Mouse (Mus musculus): ENCODE measurements around the gene BC003965. TPM values are rescaled to one million over a fixed set of nuclear protein-coding genes. Genes with fewer than 3 reads are reported as not detected.
A peak's percentile ranks its signal among the peaks of the same experiment; 100 is the strongest.

Gene BC003965
- 13.6 and 14.9 TPM in 2 replicates for polyA plus RNA-seq (2011; ENCODE audit: insufficient read depth, insufficient read length, low read depth, missing spikeins)

GRCm38 (mm10) chr17:25184129-25184691 is at the start of gene BC003965:
TSS of gene BC003965 (plus strand) at chr17:25184554.
- H3K27ac ChIP-seq (ENCODE audit: insufficient read depth, low read length) = peak within 1 kb of the TSS; percentile 35
- H3K4me1 ChIP-seq (ENCODE audit: control insufficient read depth, insufficient read depth, low read length) = no peaks in the 10 kb centered on the region
- TF ChIP-seq POLR2A (IDR thresholded peaks at IDR 0.05; ENCODE audit: insufficient read depth, low read length) (peak; percentile 82), EP300 (IDR thresholded peaks at IDR 0.05; ENCODE audit: insufficient read depth, low read depth, low read length) (peak; percentile 79; the same call in 1 of the 2 replicates), CTCF (IDR thresholded peaks at IDR 0.05; ENCODE audit: low read depth, low read length) (no peak)
- H3K9me3 ChIP-seq (replicated peaks; ENCODE audit: control insufficient read depth, insufficient read depth, low read length, poor library complexity, severe bottlenecking) = no peaks in the 10 kb centered on the region
- H3K9ac ChIP-seq (ENCODE audit: low read depth, poor library complexity, severe bottlenecking) = peak within 1 kb of the TSS; percentile 78
- no peaks in the 10 kb centered on the region for H3K27me3 ChIP-seq (ENCODE audit: control insufficient read depth, insufficient read depth, low read length, poor library complexity, severe bottlenecking)
- H3K4me3 ChIP-seq (ENCODE audit: low read depth, low read length) = peak within 1 kb of the TSS; percentile 87
- 0 out of 2 replicates have a peak, but pooled peaks cover 3% of the 10 kb centered on the region for H3K36me3 ChIP-seq (ENCODE audit: control insufficient read depth, insufficient read depth, low read length, poor library complexity, severe bottlenecking)

DNA sequence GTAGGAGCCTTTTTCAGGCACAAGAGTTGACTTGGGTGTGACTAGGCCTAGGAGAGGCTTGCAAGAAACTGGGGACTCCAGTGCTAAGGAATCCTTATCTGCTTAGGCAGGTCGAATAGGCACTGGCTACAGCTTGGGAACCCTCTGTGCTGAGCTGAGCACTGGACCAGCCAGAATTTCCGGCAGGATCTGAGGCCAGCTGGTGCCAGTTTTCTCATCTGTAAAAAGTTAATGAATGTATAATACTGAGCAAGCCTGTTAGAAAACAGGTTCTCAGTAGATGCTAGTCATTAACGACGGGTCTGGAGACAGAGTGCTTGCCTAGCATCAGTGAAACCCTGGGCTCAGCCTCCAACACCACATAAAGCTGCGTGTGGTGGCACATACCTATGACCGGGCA is 48.7 kb upstream of the BC003965 start:
- Histone ChIP-seq H3K27me3 (ENCODE audit: control insufficient read depth, insufficient read depth, low read length, poor library complexity, severe bottlenecking) (no peaks in the 10 kb centered on the region), H3K4me3 (ENCODE audit: low read depth, low read length) (no peak overlapping the region), H3K9ac (ENCODE audit: low read depth, poor library complexity, severe bottlenecking) (no peak overlapping the region), H3K9me3 (replicated peaks; ENCODE audit: control insufficient read depth, insufficient read depth, low read length, poor library complexity, severe bottlenecking) (no peaks in the 10 kb centered on the region), H3K36me3 (ENCODE audit: control insufficient read depth, insufficient read depth, low read length, poor library complexity, severe bottlenecking) (no peaks in the 10 kb centered on the region), H3K27ac (ENCODE audit: insufficient read depth, low read length) (no peak overlapping the region), H3K4me1 (ENCODE audit: control insufficient read depth, insufficient read depth, low read length) (no peaks in the 10 kb centered on the region)
- TF ChIP-seq CTCF (IDR thresholded peaks at IDR 0.05; ENCODE audit: low read depth, low read length) (no peak), EP300 (IDR thresholded peaks at IDR 0.05; ENCODE audit: insufficient read depth, low read depth, low read length) (no peak), POLR2A (IDR thresholded peaks at IDR 0.05; ENCODE audit: insufficient read depth, low read length) (no peak)

DNA sequence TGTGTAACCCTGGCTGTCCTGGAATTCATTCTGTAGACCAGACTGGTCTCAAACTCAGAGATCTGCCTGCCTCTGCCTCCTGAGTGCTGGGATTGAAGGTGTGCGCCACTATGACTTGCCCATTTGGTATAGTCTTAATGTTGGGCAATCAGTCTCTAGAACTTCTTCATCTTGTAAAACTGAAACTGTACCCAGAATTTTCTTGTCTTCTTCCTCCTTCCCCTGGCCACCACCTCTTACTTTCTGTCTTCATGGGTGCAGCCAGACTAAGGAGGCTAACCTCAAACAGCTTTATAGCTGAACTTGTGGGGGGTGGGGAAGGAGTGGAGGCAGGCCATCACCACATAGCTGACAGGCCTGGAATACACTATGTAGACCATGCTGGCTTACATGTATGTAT is 45.6 kb upstream of the BC003965 start:
- no peak overlapping the region for H3K9ac ChIP-seq (ENCODE audit: low read depth, poor library complexity, severe bottlenecking)
- H3K9me3 ChIP-seq (replicated peaks; ENCODE audit: control insufficient read depth, insufficient read depth, low read length, poor library complexity, severe bottlenecking) = no peaks in the 10 kb centered on the region
- no peaks in the 10 kb centered on the region for H3K4me1 ChIP-seq (ENCODE audit: control insufficient read depth, insufficient read depth, low read length)
- no peaks in the 10 kb centered on the region for H3K27me3 ChIP-seq (ENCODE audit: control insufficient read depth, insufficient read depth, low read length, poor library complexity, severe bottlenecking)
- H3K36me3 ChIP-seq (ENCODE audit: control insufficient read depth, insufficient read depth, low read length, poor library complexity, severe bottlenecking) = no peaks in the 10 kb centered on the region
- TF ChIP-seq POLR2A (IDR thresholded peaks at IDR 0.05; ENCODE audit: insufficient read depth, low read length) (no peak), CTCF (IDR thresholded peaks at IDR 0.05; ENCODE audit: low read depth, low read length) (no peak), EP300 (IDR thresholded peaks at IDR 0.05; ENCODE audit: insufficient read depth, low read depth, low read length) (no peak)
- H3K4me3 ChIP-seq (ENCODE audit: low read depth, low read length) = no peak overlapping the region
- no peak overlapping the region for H3K27ac ChIP-seq (ENCODE audit: insufficient read depth, low read length)

- H3K4me1 ChIP-seq (ENCODE audit: control insufficient read depth, insufficient read depth, low read length) = no peaks in the 10 kb centered on the region
- H3K27me3 ChIP-seq (ENCODE audit: control insufficient read depth, insufficient read depth, low read length, poor library complexity, severe bottlenecking) = no peaks in the 10 kb centered on the region
- no peak overlapping the region for H3K4me3 ChIP-seq (ENCODE audit: low read depth, low read length)
- H3K9me3 ChIP-seq (replicated peaks; ENCODE audit: control insufficient read depth, insufficient read depth, low read length, poor library complexity, severe bottlenecking) = no peaks in the 10 kb centered on the region
- no peak overlapping the region for H3K27ac ChIP-seq (ENCODE audit: insufficient read depth, low read length)
- no peak overlapping the region for H3K9ac ChIP-seq (ENCODE audit: low read depth, poor library complexity, severe bottlenecking)
- H3K36me3 ChIP-seq (ENCODE audit: control insufficient read depth, insufficient read depth, low read length, poor library complexity, severe bottlenecking) = no peaks in the 10 kb centered on the region
- no peak for TF ChIP-seq CTCF (IDR thresholded peaks at IDR 0.05; ENCODE audit: low read depth, low read length)
- TF ChIP-seq POLR2A (IDR thresholded peaks at IDR 0.05; ENCODE audit: insufficient read depth, low read length) = no peak
- no peak for TF ChIP-seq EP300 (IDR thresholded peaks at IDR 0.05; ENCODE audit: insufficient read depth, low read depth, low read length)
Measured at GRCm38 (mm10) chr17:25139960-25140359, 44.4 kb upstream of the BC003965 start.

DNA sequence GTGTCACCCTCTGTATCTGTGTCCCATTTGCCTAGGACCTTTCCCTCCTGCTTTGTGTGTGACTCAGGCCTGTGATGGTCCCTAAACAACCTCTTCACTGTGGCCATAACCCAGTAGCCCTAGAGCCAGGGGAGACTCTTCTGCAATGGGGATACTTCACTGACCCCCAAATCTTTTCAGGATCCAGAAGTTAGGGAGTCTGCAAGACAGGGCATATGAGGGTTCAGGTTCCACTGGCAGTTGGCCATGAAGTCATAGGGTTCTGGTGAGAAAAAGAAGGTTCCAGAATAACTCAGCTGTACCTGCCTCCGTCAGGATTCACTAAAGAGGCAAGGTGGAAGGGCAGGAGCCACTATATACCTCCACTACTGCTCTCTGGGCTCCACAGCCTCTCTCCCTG is 22.2 kb upstream of the BC003965 start, which contains the start of gene Ccdc154:
Gene Ccdc154 (plus strand): TSS at position 301 of the 400 bp plus-strand sequence.
- no peak within 1 kb of the TSS for H3K4me3 ChIP-seq (ENCODE audit: low read depth, low read length)
- no peak within 1 kb of the TSS for H3K9ac ChIP-seq (ENCODE audit: low read depth, poor library complexity, severe bottlenecking)
- no peaks in the 10 kb centered on the region for H3K9me3 ChIP-seq (replicated peaks; ENCODE audit: control insufficient read depth, insufficient read depth, low read length, poor library complexity, severe bottlenecking)
- H3K27me3 ChIP-seq (ENCODE audit: control insufficient read depth, insufficient read depth, low read length, poor library complexity, severe bottlenecking) = no peaks in the 10 kb centered on the region
- H3K4me1 ChIP-seq (ENCODE audit: control insufficient read depth, insufficient read depth, low read length) = no peaks in the 10 kb centered on the region
- no peak for TF ChIP-seq CTCF (IDR thresholded peaks at IDR 0.05; ENCODE audit: low read depth, low read length)
- TF ChIP-seq EP300 (IDR thresholded peaks at IDR 0.05; ENCODE audit: insufficient read depth, low read depth, low read length) = no peak
- no peak for TF ChIP-seq POLR2A (IDR thresholded peaks at IDR 0.05; ENCODE audit: insufficient read depth, low read length)
- peaks cover 7% of the 10 kb centered on the region; the same call in 1 of the 2 replicates for H3K36me3 ChIP-seq (ENCODE audit: control insufficient read depth, insufficient read depth, low read length, poor library complexity, severe bottlenecking)
- H3K27ac ChIP-seq (ENCODE audit: insufficient read depth, low read length) = no peak within 1 kb of the TSS

GRCm38 (mm10) chr17:25163387-25163786 is 21.0 kb upstream of the BC003965 start:
- Histone ChIP-seq H3K27me3 (ENCODE audit: control insufficient read depth, insufficient read depth, low read length, poor library complexity, severe bottlenecking) (no peaks in the 10 kb centered on the region), H3K9ac (ENCODE audit: low read depth, poor library complexity, severe bottlenecking) (no peak overlapping the region), H3K36me3 (ENCODE audit: control insufficient read depth, insufficient read depth, low read length, poor library complexity, severe bottlenecking) (peaks cover 7% of the 10 kb centered on the region; the same call in 1 of the 2 replicates), H3K4me1 (ENCODE audit: control insufficient read depth, insufficient read depth, low read length) (no peaks in the 10 kb centered on the region), H3K27ac (ENCODE audit: insufficient read depth, low read length) (no peak overlapping the region), H3K9me3 (replicated peaks; ENCODE audit: control insufficient read depth, insufficient read depth, low read length, poor library complexity, severe bottlenecking) (no peaks in the 10 kb centered on the region), H3K4me3 (ENCODE audit: low read depth, low read length) (no peak overlapping the region)
- TF ChIP-seq EP300 (IDR thresholded peaks at IDR 0.05; ENCODE audit: insufficient read depth, low read depth, low read length) (no peak), CTCF (IDR thresholded peaks at IDR 0.05; ENCODE audit: low read depth, low read length) (no peak), POLR2A (IDR thresholded peaks at IDR 0.05; ENCODE audit: insufficient read depth, low read length) (no peak)

Measured in ES-Bruce4 (cell line).